Mouse (Mus musculus) layer of hippocampus, adult 11-12 months (tissue): ENCODE measurements at regions not wholly inside any gene's neighbourhood (a gene's known extent, or its start where the extent isn't known, plus 50 kb on each side); places are given as distances from the start of the nearest gene placed in this dataset.

ENCODE experiments used
- DNase-seq: peaks from one replicate; pipeline ENCODE4 v3.0.0; 2022; ENCODE audit warnings: low spot score

DNA sequence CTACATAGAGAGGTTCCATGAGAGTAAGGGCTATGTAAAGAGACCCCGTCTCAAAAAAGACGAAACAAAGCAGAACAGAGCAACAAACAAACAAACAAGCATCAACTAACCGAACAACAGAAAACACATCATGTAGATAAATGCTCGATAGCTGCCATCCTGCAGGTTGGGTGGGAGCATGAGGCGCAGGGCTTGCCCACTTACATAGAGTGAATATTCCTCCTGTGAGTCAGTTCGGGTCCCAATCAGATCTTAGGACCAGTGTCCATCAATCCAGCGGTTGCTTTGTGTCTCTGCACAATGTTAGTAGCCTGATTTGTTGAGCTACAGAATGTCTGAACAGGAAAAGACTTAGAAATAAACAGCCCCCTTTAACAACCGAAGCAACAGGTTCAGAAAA, 129.4 kb upstream of the Rcn1 start:
- no peak for DNase-seq

DNA sequence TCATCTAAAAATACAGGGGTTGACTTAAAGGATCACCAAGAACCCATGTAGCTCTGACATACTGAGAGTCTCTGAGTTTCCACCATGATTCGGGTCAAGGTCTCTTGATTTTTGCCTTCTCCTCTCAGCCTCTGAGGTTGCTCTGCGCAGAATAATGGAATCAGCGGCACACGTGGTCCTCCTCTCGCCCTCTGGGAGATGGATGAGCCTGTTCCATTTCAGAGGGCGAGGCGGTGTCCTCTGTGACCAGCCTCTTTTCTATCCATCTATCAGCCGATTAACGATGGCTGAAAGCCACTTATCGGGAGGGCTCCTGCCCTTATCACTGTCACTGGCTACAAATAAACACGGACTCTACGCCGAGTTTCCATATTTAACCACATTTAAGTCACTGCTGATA, 124.6 kb upstream of the Pax6 start:
- no peak for DNase-seq

DNA sequence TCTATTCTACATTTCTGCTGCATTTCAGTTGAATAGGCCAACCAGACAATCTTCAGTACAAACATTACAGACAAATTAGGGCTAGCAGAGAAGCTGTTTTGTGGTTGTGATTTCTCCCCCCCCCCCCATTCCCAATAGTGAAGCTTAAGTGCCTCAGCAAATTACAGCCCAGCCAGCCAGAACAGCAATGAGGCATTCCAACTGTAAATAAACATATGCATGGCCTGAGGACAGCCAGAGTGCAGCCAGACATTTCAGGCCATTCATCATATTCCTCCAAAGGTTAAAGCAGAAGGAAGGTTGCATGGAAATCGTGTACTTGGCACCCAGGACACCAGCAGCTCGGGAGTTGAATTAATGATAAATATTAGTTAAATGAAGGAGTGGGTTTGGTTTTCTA, 116.6 kb upstream of the Pax6 start:
- no peak for DNase-seq

DNA sequence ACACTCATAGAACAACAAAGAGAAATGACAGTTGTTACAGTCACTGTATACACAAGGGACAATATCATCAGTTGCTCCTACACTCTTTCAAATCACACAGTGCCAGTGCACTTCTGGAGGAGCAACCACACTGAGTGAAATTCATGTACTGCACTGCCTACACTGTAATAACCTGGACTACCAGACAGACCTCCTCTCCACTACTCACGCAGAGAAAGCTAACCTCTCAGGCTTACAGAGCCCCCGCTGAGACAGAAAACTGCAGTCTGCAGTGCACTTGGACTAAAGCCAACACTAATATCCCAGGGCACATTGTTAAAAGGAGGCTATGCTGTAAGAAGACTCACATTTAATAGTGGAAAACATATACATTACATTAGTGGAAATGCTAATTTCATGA, 81.9 kb upstream of the Pax6 start:
- no peak for DNase-seq

DNA sequence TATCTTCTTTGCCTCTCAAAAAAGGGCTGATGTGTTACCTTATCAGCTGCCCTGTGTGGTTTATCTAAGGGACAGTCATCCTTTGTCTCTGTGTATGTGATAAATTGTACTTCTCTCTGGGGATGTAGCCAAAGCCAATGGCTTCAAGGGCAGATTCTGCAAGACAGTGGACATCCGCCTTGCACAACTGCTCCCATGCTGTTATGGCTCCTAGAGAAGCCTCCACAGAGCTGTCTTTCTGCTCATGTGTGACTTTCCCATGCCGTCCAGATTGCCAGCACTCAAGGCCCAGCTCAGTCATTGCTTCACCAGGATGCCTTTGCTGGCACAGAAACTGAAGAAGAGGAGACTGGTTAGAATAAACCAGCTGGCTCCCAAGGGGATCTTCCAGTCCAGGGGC, 74.6 kb upstream of the Pax6 start:
- no peak for DNase-seq

DNA sequence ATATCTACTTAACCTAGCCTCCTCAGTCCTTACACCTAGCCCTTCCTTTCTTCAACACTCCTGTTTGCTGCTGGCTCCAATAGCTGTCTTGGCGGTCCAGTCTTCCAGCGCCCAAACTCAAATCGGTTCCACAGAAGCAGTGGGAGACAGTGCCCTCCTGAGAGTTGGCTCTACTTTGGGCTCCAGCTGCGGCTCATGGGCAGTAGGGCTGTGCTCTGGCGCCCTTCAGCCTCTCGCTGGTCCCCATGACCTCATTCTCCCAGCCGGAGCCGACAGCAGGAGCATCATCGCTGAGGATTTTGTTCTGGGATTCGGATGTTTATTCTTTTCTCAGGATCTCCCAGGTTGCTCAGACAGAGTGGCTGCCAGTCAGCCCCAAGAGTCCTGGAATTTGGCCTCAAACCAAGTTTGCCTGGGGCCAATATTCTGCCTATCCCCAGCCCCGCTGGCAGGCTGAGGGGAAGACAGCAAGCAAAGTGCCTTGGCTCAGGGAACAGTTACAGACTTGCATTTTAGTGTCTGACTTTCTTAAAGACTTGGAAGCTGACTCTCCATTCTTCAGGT, 64.1 kb upstream of the Pax6 start:
- DNase-seq = peak; percentile 8

DNA sequence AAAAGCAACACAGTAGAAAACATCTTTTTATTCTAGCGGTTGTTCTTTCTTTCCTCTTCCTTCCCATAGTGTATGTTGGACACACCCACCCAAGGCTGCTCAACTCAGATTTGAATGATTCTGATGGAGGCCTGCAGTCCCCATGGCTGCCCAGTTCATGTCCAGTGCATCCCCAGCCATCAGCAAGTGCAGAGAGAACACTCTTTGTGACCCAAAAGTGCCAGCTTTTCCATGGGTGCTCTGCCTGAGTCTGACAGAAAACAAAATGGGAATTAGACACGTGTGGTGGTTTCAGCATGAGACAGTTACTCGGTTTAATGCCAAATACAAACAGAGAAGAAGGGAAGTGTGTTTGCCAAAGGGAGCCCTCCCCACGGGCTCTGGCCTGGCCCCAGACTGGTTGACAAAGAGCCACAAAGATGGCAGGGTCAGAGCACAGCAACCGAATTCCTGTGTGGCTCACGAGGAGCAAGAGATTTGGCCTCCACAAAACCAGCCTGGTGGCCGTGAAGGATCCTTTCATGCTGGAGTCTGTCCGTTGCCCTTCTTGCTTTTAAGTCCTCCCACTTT, 60.6 kb upstream of the Pax6 start:
- DNase-seq = peak; percentile 19

DNA sequence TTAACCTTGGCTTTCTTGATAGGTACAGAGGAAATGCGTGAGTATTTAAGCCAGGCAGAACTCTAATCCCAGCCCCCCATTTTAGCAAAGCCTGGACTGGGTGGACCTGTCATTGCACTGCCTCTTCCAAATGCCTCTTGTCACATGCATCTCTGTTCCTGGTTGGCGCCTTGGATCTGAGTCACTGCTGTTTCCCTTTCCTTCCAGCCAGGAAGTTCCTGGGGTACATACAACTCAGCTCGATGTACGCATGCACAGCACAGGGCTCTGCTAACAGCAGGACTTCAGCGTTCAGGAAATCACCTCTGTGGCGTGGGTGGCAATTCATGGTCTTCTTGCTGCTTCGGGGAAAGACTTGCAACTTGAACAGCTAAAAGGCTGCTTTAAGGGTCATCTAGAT, 59.9 kb upstream of the Pax6 start:
- no peak for DNase-seq

DNA sequence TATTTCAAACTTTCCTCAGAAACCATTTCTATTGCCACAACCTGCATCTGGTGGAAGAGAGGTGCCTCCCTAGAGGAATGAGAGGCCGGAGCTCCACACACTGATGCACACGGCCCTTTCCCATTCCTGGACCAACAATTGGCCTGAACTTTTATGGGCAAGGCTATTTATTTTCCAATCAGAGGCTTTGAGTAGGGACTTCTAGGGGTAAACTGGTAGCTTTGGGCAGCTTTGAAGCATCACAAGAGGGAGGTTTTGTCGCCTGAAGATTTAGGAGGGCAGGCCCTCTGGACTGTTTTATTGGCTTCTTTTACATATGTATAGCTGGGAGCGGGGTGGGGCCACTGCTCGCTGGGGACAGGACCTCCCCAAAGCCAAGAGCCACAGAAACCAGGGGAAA, 57.7 kb upstream of the Pax6 start:
- no peak for DNase-seq

DNA sequence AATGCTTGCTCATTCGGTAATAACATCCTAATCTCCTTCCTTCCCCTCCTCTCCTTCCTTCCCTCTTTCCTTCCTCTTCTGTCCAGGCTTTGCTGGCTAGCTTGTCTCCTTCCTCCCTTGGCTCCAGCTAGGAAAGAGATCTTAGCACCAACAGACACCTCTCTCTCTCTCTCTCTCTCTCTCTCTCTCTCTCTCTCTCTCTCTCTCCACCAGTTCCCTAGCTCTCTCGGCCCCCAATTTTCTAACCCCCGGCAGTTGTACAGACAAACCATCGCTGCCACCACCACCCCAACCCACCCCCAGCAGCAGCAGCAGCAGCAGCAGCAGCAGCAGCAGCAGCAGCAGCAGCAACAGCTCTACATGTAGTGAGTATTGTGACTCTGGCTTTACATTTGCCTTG, 57.0 kb upstream of the Pax6 start:
- no peak for DNase-seq

DNA sequence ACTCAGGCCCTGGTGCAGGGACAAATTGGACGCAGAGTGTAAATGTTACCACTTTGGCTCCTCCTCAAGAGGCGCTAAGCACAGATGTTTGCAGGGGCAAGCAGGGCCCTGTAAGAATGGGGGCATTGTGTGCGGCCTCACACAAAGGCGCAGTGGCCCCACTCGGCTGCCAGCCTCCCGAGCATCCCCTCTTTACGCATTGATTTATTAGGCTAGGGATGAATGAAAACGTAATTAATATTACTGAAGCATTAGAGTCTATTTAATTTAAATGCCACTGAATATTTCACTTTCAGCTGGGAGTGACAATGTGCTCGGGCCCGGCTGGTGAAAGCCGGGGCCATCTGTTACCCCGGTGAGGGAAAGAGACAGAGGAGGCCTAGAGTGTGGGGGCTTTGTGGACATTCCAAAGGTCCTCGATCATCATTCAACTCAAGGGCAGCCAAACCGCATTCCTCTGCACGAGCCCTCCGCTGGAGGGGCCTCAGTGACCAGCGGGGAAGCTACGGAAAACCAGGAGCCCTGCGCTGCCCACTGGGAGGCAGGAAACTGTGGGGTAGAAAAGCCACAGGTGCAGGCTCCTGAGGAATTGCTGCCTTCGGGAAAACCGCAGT, 56.5 kb upstream of the Pax6 start:
- DNase-seq = peak; percentile 15

DNA sequence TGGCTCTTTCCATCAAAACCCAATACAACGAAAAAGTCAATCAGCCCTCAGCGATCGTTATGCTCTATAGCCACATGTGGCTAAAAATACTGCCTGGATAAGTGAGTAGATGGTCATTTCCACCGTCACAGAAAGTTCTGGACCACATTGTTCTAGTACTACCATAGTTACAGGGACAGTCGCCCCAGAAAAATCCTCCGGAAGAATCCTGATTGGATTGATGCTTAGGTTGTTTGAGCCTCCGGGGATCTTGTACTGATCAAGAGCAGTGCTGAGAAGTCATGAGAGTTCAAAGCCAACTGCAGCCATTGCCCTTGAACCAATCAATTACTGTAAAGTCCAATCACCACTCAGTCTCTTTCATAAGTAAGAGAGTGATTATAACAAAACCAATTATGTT, 56.0 kb upstream of the Pax6 start:
- DNase-seq = no peak

DNA sequence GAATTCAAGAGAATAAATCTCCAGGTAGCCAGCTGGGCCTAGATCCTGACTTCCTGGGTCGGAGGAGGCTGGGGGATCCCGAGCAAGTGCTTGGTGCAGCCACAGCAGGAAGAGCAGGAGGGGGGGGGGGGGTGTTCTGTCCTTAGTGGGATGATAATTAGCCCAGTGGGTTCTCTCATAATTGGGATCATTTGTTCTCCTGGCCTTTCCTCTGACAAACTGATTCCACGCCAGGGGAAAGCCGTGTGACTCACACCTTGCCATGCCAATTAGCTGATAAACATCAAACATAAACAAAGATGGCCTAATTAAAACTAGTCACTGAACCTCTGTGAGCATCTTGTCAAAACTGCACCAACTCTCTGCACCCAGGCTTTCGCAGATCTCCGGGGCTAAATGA, 55.5 kb upstream of the Pax6 start:
- no peak for DNase-seq

DNA sequence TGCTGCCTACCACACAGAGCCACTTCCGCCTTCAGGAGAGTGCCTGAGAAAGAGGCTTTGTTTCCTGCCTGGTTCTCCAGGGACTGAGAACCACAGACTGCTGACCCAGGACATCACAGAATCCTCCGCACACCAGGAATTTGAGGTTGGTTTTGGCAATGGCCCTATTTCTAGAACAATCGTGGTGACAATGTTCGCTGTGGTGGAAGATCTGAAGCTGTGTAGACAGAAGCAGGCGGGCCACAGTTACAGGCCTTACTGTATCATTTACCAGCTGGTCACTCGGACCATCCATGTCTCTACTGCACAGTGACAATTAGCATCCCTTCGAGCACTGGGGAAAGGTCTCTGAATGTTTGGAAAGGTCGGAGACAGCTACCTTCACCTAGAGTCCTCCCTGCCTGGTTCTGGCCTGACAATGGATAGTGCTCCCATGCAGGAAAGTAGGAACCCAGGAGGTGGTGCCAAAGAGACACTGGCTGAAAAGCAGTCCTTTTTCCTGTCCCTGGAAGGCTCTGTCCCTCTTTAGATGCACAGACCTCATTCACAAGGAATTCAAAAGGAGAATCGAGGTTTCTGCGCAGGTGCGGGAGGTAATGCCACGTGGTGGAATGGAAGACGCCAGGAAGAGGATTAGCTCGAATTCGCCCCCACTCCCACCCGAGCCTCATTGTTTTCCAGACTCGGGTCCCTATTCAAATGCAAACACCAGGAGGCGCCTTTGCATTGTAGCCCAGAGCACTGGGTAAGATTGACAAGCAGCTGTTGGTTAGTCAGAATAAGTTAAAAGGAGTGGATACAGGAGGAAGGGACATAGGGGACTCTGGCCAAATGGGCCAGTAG, 52.6 kb upstream of the Pax6 start:
- peak; percentile 50 for DNase-seq
